Mouse (Mus musculus): Measurements from ENCODE around the gene Tcam1. TPM values are rescaled to one million over a fixed set of nuclear protein-coding genes. Genes with fewer than 3 reads are reported as not detected.
A peak's percentile ranks its signal among the peaks of the same experiment; 100 is the strongest.

Gene Tcam1
- total RNA-seq, 2 experiments from 2014 or later, result 0.08 TPM

DNA sequence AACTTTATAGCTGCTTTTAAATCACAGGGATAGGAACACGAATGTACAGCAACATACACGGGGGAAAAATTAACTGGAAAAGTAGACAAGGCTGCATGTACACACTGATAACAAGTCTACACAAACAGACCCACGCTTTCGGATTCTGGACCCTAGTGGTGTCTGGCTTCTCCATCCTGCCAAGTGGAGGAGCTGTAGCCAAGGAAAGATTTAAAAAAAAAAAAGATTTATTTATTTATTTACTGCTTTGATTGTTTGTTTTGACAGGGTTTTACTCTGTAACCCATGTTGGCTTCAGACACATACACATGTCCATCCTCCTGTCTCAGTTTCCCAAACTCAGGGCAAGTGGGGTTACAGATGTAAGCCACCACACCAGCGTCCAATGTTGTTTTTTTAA, 31.0 kb downstream of the Tcam1 start:
- TF ChIP-seq CTCF (IDR thresholded peaks at IDR 0.05), result no peak
- Histone ChIP-seq H3K4me3 (no peak overlapping the region), H3K27ac (no peak overlapping the region)
- peak; percentile 4 for DNase-seq
- intact Hi-C loops (cut with DNase I), result no loop called here

- intact Hi-C loops (cut with DNase I), result no loop called here
- no peak for TF ChIP-seq CTCF (IDR thresholded peaks at IDR 0.05)
- peak; percentile 18 for DNase-seq
- H3K4me3 ChIP-seq, result no peak overlapping the region
- no peak overlapping the region for H3K27ac ChIP-seq
Observed at GRCm38 (mm10) chr11:106308162-106308561, 31.7 kb downstream of the Tcam1 start.

DNA sequence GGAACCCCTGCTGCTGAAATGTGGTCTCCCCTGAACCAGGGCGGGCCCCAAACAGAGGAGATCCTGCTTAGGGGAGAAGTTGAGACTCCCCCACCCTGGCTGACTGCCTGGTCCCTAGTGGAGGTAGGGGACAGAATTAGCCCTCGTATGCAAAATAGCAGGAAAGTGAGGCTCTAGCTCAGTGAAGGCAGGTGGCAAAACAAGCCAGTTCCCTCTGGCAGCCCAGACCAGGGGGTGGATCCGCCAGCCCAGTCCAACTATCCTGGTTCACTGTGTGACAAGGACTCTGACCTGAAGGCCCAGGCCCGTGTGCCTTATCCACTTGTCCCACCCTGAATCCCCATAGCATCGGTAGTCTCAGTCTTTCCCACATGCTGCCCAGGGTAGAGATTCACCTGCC, 33.7 kb downstream of the Tcam1 start:
- Histone ChIP-seq H3K4me3 (no peak overlapping the region), H3K27ac (no peak overlapping the region)
- no peak for TF ChIP-seq CTCF (IDR thresholded peaks at IDR 0.05)
- peak; percentile 16 for DNase-seq
- intact Hi-C loops (cut with DNase I), result no loop called here

DNA sequence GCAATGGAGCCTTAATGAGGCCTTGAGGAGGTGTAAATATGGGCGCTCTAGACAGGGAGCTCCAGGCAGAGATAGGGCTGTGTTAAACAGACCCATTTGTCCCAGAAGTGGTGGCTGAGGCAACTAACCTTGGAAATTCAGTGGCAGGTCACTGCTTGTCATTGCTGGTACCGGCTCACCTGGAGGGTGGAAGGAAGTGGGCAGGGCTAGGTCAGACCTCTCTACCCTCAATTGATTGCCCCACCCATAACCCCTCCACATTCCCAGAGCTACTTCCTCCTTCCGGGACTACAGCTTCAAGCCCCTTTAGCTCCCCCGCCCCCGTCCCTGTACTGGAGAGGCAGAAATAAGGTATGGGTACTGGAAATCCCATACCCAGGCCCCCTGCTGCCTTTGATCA, 37.1 kb downstream of the Tcam1 start:
- no peak overlapping the region for H3K4me3 ChIP-seq
- no peak overlapping the region for H3K27ac ChIP-seq
- intact Hi-C loops (cut with DNase I), result no loop called here
- no peak for TF ChIP-seq CTCF (IDR thresholded peaks at IDR 0.05)
- peak; percentile 12 for DNase-seq

DNA sequence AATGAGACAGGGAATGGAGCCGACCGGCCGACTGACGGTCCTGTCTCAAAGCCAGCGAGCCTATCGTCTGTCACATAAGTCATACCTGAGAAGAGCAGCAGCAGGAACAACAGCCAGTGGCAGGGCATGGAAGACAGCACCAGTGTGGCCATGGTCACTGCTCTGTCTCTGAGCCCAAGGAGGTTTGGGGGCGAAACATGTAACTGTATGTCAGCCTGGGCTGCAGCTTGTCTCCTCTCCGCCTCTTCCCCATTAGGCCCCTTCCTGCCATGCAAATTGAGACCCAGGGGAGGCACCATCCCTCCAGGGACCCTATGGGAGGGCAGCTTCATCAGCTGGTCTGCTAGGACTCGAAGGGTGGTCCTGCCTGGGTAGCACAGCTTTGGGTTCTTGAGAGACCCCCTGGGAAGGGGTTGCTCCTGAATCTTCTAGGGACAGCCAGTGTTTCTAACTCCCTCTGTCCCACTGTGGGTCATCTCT, 37.9 kb downstream of the Tcam1 start, which contains the start of gene Cd79b:
Gene Cd79b, minus strand, starts transcription at position 430 of the 480 bp plus-strand sequence.
- TF ChIP-seq CTCF (IDR thresholded peaks at IDR 0.05), result no peak
- H3K27ac ChIP-seq, result peak within 1 kb of the TSS; percentile 48
- intact Hi-C loops (cut with DNase I), result no loop called here
- H3K4me3 ChIP-seq, result 0 out of 2 replicates have a peak within 1 kb of the TSS, but pooled peaks have one; percentile 17
- peak; percentile 70 for DNase-seq

- Histone ChIP-seq H3K27ac (no peak overlapping the region), H3K4me3 (no peak overlapping the region)
- TF ChIP-seq CTCF (IDR thresholded peaks at IDR 0.05), result no peak
- intact Hi-C loops (cut with DNase I), result no loop called here
- DNase-seq, result no peak
Observed at GRCm38 (mm10) chr11:106316416-106316815, 39.9 kb downstream of the Tcam1 start.

GRCm38 (mm10) chr11:106317801-106318200, 41.3 kb downstream of the Tcam1 start:
- no peak for TF ChIP-seq CTCF (IDR thresholded peaks at IDR 0.05)
- peak; percentile 18 for DNase-seq
- Histone ChIP-seq H3K27ac (no peak overlapping the region), H3K4me3 (no peak overlapping the region)
- intact Hi-C loops (cut with DNase I), result no loop called here

GRCm38 (mm10) chr11:106318406-106319366, 42.2 kb downstream of the Tcam1 start:
- H3K4me3 ChIP-seq, result no peak overlapping the region
- DNase-seq, result peak; percentile 40
- no peak for TF ChIP-seq CTCF (IDR thresholded peaks at IDR 0.05)
- 0 out of 2 replicates have a peak overlapping the region, but pooled peaks have one; percentile 9 for H3K27ac ChIP-seq
- intact Hi-C loops (cut with DNase I), result no loop called here

DNA sequence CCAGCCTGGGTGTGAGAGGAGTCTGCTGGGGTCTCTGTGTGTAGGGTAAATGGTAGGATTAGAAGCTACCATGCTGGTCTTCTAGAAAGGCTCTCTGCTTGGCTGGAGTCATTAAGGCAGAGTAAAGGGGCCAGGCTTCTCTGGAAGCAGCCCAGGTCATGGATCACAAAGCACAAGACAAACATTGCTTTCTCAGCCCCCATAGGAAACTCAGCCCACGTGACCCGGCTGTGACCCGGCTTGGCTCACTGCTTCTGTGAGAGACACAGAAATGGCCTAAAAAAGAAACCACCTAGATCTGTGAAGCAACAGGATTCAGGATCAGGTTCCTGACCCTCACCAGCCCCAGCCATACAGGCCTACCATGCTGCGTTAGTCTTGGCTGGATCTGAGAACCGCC, 48.4 kb downstream of the Tcam1 start:
- Histone ChIP-seq H3K27ac (peak overlapping the region; percentile 93), H3K4me3 (no peak overlapping the region)
- DNase-seq, result no peak
- TF ChIP-seq CTCF (IDR thresholded peaks at IDR 0.05), result no peak
- intact Hi-C loops (cut with DNase I), result no loop called here

DNA sequence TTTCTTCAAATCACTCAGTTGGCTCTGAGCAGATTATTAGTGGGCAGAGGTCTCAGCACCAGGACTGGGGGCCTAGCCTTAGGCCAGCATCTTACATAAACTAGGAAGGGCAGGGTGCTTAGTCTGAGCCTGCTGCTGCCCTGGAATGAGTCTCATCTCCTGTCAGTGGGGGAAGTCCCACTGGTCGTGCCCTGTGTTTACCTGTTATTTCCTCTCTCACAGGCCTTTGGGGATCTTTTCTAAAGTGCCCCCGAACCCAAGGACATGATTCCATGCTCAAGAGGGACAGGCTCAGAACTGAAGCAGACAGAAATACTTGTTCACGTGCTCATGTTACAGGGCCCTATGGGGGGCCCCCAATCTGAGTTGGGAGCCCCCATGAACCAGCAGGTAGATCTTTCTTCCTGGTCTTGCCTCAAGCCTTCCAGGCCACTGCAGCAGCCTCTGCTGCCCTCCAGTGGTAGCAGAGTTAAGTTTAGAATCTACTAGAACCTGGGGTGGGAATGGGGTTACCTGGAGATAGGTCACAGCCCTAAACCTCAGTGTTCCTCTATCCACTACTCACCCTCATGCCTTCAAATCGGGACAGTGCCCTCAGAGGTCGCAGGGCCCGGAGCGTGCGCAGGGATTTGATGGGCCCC, 49.2 kb downstream of the Tcam1 start:
- H3K27ac ChIP-seq, result peak overlapping the region; percentile 93
- peak; percentile 70 for DNase-seq
- intact Hi-C loops (cut with DNase I), result no loop called here
- H3K4me3 ChIP-seq, result no peak overlapping the region
- TF ChIP-seq CTCF (IDR thresholded peaks at IDR 0.05), result peak; percentile 80

DNA sequence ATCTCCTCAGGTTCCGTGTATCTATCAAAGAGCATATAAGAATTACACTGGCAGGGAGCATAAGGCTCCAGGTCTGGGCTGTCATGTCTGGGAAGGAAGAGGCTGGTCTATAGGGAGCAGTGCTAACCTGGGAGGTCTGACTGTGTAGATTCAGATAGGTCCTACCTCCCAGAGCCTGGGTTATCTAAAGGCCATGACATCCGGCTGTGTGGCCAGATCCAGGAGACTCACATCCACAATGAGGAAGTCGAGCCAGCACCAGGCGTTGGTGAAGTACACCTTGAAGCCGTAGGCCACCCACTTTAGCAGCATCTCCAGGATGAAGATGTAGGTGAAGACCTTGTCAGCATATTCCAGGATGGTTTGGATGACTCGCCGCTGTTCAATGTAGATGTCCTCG, 50.0 kb downstream of the Tcam1 start:
- intact Hi-C loops (cut with DNase I), result no loop called here
- peak overlapping the region; percentile 93 for H3K27ac ChIP-seq
- TF ChIP-seq CTCF (IDR thresholded peaks at IDR 0.05), result no peak
- no peak overlapping the region for H3K4me3 ChIP-seq
- DNase-seq, result no peak

DNA sequence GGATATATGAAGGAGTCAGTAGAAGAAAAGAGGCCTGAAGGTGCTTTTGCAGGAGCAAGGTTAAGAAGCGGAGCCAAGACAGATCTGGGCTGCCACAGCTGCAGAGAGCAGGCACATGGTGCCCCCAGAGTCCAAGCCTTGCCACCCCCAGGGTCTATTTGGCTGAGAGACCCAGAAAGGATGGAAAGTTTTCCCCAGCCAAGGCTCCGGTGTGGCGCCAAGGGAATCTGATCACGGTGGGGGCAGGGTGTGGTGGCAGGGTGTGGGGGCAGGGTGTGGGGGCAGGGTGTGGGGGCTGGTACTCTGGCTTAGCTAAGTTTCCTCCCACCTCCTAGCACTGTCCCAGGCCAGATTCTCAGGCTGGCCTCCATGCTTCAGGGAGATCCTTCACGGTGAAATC, 52.0 kb downstream of the Tcam1 start:
- intact Hi-C loops (cut with DNase I), result loop anchor here (1.0 kb wide), 1 partner anchor 38 kb away; no protein-coding TSS in a partner anchor
- peak overlapping the region; percentile 93 for H3K27ac ChIP-seq

DNA sequence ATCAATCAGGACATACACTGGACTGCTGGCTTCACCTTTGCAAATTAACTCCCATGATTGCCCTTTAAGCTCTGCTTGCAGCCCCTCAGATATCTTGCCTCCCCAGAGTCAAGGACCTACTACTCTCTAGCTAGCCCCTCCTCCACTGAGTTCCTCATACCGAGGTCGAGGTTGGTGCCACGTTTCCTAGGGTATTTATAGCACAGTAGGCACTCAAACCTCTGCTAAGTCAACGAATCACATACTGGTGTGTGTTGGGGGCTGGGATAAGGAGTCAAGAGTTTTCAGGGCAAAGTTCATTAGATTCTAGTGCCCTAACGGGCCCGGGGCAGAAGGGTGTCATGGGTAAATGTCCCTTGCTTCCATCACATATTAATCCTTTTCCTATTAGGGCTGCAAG, 52.7 kb downstream of the Tcam1 start:
- no peak for DNase-seq
- intact Hi-C loops (cut with DNase I), result no loop called here
- Histone ChIP-seq H3K4me3 (peak overlapping the region; percentile 41), H3K27ac (peak overlapping the region; percentile 93)
- TF ChIP-seq CTCF (IDR thresholded peaks at IDR 0.05), result no peak

More for the DNA sequence above, 52.0 kb downstream of the Tcam1 start:
- DNase-seq, result peak; percentile 84
- TF ChIP-seq CTCF (IDR thresholded peaks at IDR 0.05), result no peak
- H3K4me3 ChIP-seq, result peak overlapping the region; percentile 41

Measured in gastrocnemius, adult 2 months (tissue).